ENCODE assay signal across 8 mouse cellular contexts in the genomic region with DNA sequence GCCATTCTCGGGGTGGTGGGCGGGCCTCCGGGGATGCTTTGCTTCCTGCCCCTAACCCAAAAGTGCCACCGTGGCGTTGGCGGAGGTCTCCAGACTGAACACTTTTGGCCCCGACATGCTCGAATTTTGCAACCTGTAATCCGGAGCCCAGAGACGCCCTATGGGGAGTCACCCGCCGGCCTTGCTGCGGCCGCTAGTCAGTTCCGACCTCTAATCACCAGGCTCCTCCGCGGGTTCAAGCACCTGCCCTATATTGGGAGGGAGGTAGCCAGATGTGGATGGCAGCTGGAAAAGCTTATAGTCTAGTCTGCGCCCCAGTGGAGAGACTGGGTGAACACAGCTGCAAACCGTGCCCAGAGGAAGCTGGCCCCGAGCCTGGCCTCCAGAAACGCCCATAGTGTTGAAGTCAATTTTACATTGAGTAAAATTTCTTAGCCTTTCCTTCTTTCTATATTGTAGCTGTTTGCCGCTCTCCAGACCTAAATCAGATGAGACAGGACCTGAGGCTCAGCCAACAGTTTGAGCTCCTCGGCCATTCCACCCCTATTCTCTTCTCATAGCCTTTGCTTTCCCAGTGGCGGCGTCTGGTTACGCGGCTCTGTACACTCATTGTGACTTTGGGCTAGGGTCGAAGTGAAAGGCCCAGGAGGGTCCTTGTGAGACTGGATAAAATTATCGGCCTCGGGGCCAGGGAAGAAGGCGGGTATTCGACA. TPM values are rescaled to one million over a fixed set of nuclear protein-coding genes. Genes with fewer than 3 reads are reported as not detected.
DNase-seq lines count a peak whose midpoint lies in the region; ATAC-seq and TF ChIP-seq lines count a peak whose summit lies in the region.

No protein-coding gene starts in this region.

- H3ac ChIP-seq in C2C12 (ENCODE audit: control insufficient read depth, insufficient read length, low read depth) = peak overlapping the region; percentile 34

- peak overlapping the region; percentile 91 for H3K4me2 ChIP-seq in hindbrain, embryonic 14.5 days (replicated peaks)

- H3K79me2 ChIP-seq in C2C12 (ENCODE audit: control insufficient read depth, insufficient read depth) = no peaks in the 10 kb centered on the region

- peak overlapping the region; percentile 74 for H3K9ac ChIP-seq in hindbrain, embryonic 14.5 days

- under 1% methylated on average over 32 of the region's 32 CpGs for WGBS in hindbrain, embryonic 14.5 days

- H3K9me3 ChIP-seq in hindbrain, embryonic 14.5 days (ENCODE audit: control insufficient read depth, low read length) = no peaks in the 10 kb centered on the region

- no peaks in the 10 kb centered on the region for H3K36me3 ChIP-seq in C2C12 (ENCODE audit: control insufficient read depth, insufficient read depth)
- no peaks in the 10 kb centered on the region for H3K36me3 ChIP-seq in hindbrain, embryonic 14.5 days (replicated peaks; ENCODE audit: control insufficient read depth, insufficient read depth)

- peaks cover 2% of the 10 kb centered on the region for H3K79me3 ChIP-seq in C2C12 (ENCODE audit: low read depth)

- ATAC-seq in hindbrain, embryonic 14.5 days (ENCODE audit: low FRiP score) = peak; percentile 46; the same call in 1 of the 2 replicates
- peak; percentile 48 for ATAC-seq in megakaryocyte-erythroid progenitor cell, adult 5-6 weeks (replicated peaks; ENCODE audit: low FRiP score, low TSS enrichment, poor library complexity, severe bottlenecking)

- H3K4me1 ChIP-seq in embryonic fibroblast, embryonic 13.5 days (ENCODE audit: control insufficient read depth, insufficient read depth, low read length) = no peaks in the 10 kb centered on the region; the same call in 1 of the 2 replicates
- peaks cover 21% of the 10 kb centered on the region for H3K4me1 ChIP-seq in hindbrain, embryonic 14.5 days (replicated peaks; ENCODE audit: control insufficient read depth, insufficient read depth, low read length)

- no peak; the same call in 1 of the 2 replicates for TF ChIP-seq POLR2A in embryonic fibroblast, embryonic 13.5 days (IDR thresholded peaks at IDR 0.05; ENCODE audit: low read depth, low read length)

- DNase-seq in cerebellum, adult 11-12 months = peak; percentile 62
- DNase-seq in cerebellum, adult 8-10 months = no peak
- DNase-seq in hindbrain, embryonic 14.5 days (ENCODE audit: low spot score) = peak; percentile 40
- DNase-seq in adipocyte (ENCODE audit: low spot score) = no peak
- DNase-seq in left cerebral cortex, adult 11 months (ENCODE audit: low spot score) = no peak

- peak overlapping the region; percentile 86 for H3K27ac ChIP-seq in embryonic fibroblast, embryonic 13.5 days (ENCODE audit: insufficient read depth, low read length)
- H3K27ac ChIP-seq in hindbrain, embryonic 14.5 days = no peak overlapping the region

- TF ChIP-seq CTCF in C2C12 (IDR thresholded peaks at IDR 0.05; ENCODE audit: control insufficient read depth, insufficient read depth, insufficient read length) = no peak
- no peak for TF ChIP-seq CTCF in embryonic fibroblast, embryonic 13.5 days (IDR thresholded peaks at IDR 0.05; ENCODE audit: borderline replicate concordance, insufficient read depth, low read length)

- H3K27me3 ChIP-seq in C2C12 (ENCODE audit: control insufficient read depth, insufficient read depth, insufficient read length) = no peaks in the 10 kb centered on the region
- peaks cover 69% of the 10 kb centered on the region for H3K27me3 ChIP-seq in hindbrain, embryonic 14.5 days (ENCODE audit: control insufficient read depth, insufficient read depth, low read length)

- peak overlapping the region; percentile 57 for H3K4me3 ChIP-seq in C2C12 (ENCODE audit: insufficient read depth, poor library complexity, severe bottlenecking)
- peak overlapping the region; percentile 24 for H3K4me3 ChIP-seq in embryonic fibroblast, embryonic 13.5 days (ENCODE audit: insufficient read depth, low read length)
- H3K4me3 ChIP-seq in hindbrain, embryonic 14.5 days (replicated peaks; ENCODE audit: low read length) = peak overlapping the region; percentile 57

TF ChIP-seq in C2C12, 6 proteins besides CTCF, POLR2A, EP300 and RAD21:
- TF ChIP-seq MYOD1 (IDR thresholded peaks at IDR 0.05; ENCODE audit: control insufficient read depth, insufficient read length, low read depth) = no peak
- no peak for TF ChIP-seq MYOG (IDR thresholded peaks at IDR 0.05; ENCODE audit: control insufficient read depth, extremely low read depth, insufficient read length)
- TF ChIP-seq MAX (IDR thresholded peaks at IDR 0.05) = no peak
- TF ChIP-seq CEBPB (IDR thresholded peaks at IDR 0.05; ENCODE audit: low read depth) = no peak
- TF ChIP-seq FOSL1 (IDR thresholded peaks at IDR 0.05; ENCODE audit: insufficient read depth, low read length, poor library complexity, severe bottlenecking) = no peak
- TF ChIP-seq USF1 (IDR thresholded peaks at IDR 0.05; ENCODE audit: low read depth) = no peak
TF ChIP-seq in C2C12: peak in this region for 0.

RNA-seq across cellular contexts. Expression of a gene that starts 0.4 kb away (rescaled TPM):
- polyA plus RNA-seq in C2C12 (2012; fragmentation: generic; extraction: Trizol) = 7.8 TPM
- 7.3 and 7.8 TPM in 2 replicates for polyA plus RNA-seq in embryonic fibroblast, embryonic 13.5 days (2011; ENCODE audit: insufficient read length, low read depth, missing spikeins)
- polyA plus RNA-seq in hindbrain, embryonic 14.5 days (2014; fragmentation: Nextera tagmentation; extraction: Ambion mirVana) = 2.5 and 4.9 TPM in 2 replicates
- 1.2 TPM in 1 of 2 replicates, not detected in the other for total RNA-seq in megakaryocyte-erythroid progenitor cell, adult 5-6 weeks (2014; fragmentation: Nextera tagmentation)
- 0.80 and 1.7 TPM in 2 replicates for total RNA-seq in megakaryocyte-erythroid progenitor cell, adult 5-6 weeks (2017)

RNA-seq across cellular contexts. Expression of a gene that starts 28.2 kb away (rescaled TPM):
- polyA plus RNA-seq in C2C12 (2012; fragmentation: generic; extraction: Trizol) = 29.2 TPM
- 94.9 and 96.8 TPM in 2 replicates for polyA plus RNA-seq in embryonic fibroblast, embryonic 13.5 days (2011; ENCODE audit: insufficient read length, low read depth, missing spikeins)
- polyA plus RNA-seq in hindbrain, embryonic 14.5 days (2014; fragmentation: Nextera tagmentation; extraction: Ambion mirVana) = 67.8 and 77.0 TPM in 2 replicates
- total RNA-seq in megakaryocyte-erythroid progenitor cell, adult 5-6 weeks (2014; fragmentation: Nextera tagmentation) = 10.6 and 23.4 TPM in 2 replicates
- total RNA-seq in megakaryocyte-erythroid progenitor cell, adult 5-6 weeks (2017) = 5.8 and 6.4 TPM in 2 replicates

RNA-seq across cellular contexts. Expression of a gene that starts 30.0 kb away (rescaled TPM):
- 0.14 TPM for polyA plus RNA-seq in C2C12 (2012; fragmentation: generic; extraction: Trizol)
- 0.42 and 0.74 TPM in 2 replicates for polyA plus RNA-seq in embryonic fibroblast, embryonic 13.5 days (2011; ENCODE audit: insufficient read length, low read depth, missing spikeins)
- polyA plus RNA-seq in hindbrain, embryonic 14.5 days (2014; fragmentation: Nextera tagmentation; extraction: Ambion mirVana) = 2.5 and 2.9 TPM in 2 replicates
- not detected in 2 replicates for total RNA-seq in megakaryocyte-erythroid progenitor cell, adult 5-6 weeks (2014; fragmentation: Nextera tagmentation)
- not detected in 2 replicates for total RNA-seq in megakaryocyte-erythroid progenitor cell, adult 5-6 weeks (2017)

Comparison
In these comparisons a context has a peak if more than half of its experiments do, and no peak if none do; other contexts are left out.
1. DNase-seq: peak in cerebellum, adult 11-12 months (single experiment) and hindbrain, embryonic 14.5 days (single experiment); none in cerebellum, adult 8-10 months (single experiment), adipocyte (single experiment) and left cerebral cortex, adult 11 months (single experiment).
2. Peak in every context shown above with its lines, with median percentiles within 50 percentile points of each other: H3K4me3 ChIP-seq.